Mouse (Mus musculus) thymus, postnatal 10 days (tissue): Measurements from ENCODE around the gene Tet3.

ENCODE experiments used
- DNase-seq, 2 experiments: peaks; one replicate each; pipeline ENCODE4 v3.0.0; 2021; ENCODE audit warnings: low spot score in 2 of 2

Tet3 gene

DNA sequence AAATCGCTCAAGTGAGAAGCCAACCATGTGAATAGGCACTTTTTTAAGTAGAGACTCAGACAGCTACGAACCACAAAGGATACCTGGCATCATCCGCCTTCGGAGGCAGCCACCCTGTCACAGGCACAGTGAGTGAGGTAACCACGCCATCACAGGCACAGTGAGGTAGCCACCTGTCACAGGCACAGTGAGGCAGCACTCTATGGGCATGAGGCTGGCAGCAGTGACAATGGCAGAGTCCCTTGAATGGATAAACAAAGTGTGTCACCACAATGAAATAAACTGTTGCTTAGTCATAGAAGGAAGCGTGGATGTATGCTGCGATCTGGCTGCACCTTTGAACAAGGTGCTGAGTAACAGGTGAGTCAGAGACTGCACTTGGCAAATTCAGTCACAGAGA is 19.7 kb upstream of the Tet3 start:
- DNase-seq, result no peak

GRCm38 (mm10) chr6:83478217-83478616 is 19.3 kb upstream of the Tet3 start:
- no peak for DNase-seq

DNA sequence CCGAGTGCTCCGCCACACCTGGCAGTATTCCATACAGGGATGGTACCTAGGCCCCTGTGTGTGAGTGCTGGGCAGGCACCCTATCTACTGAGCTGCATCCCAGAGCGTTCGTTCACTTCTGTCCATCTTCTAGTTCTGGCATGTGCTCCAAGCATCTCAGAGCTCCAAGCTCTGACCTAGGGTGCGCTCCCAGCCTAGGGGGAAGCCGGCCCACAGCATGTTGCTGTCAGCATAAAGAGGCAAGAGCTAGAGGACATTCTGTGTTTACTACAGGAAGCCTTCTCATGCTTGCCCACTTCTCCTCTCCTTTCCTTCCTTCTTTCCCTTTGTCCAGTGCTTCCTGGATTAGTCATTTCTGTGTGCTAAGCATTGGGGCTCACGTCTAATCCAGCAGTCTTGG is 16.5 kb upstream of the Tet3 start:
- no peak for DNase-seq

- DNase-seq, result no peak
These were observed 14.4 kb upstream of the Tet3 start for GRCm38 (mm10) chr6:83473240-83473639.

DNA sequence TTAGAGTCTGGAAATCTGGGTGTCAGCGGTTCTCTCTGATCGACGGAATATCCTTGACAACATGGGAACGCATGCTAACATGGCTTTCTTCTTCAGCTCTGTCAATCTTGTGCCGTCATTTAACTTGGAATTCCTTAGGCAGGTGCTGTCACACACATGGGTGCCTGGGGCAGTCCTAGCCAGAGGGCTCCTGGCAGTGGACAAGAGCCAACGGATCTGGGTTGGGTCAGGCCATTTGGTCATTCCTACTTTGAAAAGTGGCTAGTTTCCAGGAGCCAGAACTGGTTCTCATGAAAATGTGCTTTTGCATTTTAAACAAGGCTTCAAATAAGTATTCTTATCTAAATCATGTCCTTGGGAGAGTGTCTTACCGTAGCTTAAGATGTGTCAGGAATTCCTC is 12.9 kb upstream of the Tet3 start:
- no peak for DNase-seq

- no peak for DNase-seq
These were observed 5.1 kb upstream of the Tet3 start for GRCm38 (mm10) chr6:83464011-83464410.

GRCm38 (mm10) chr6:83456984-83457810 is 1.7 kb downstream of the Tet3 start:
- DNase-seq, result no peak

DNA sequence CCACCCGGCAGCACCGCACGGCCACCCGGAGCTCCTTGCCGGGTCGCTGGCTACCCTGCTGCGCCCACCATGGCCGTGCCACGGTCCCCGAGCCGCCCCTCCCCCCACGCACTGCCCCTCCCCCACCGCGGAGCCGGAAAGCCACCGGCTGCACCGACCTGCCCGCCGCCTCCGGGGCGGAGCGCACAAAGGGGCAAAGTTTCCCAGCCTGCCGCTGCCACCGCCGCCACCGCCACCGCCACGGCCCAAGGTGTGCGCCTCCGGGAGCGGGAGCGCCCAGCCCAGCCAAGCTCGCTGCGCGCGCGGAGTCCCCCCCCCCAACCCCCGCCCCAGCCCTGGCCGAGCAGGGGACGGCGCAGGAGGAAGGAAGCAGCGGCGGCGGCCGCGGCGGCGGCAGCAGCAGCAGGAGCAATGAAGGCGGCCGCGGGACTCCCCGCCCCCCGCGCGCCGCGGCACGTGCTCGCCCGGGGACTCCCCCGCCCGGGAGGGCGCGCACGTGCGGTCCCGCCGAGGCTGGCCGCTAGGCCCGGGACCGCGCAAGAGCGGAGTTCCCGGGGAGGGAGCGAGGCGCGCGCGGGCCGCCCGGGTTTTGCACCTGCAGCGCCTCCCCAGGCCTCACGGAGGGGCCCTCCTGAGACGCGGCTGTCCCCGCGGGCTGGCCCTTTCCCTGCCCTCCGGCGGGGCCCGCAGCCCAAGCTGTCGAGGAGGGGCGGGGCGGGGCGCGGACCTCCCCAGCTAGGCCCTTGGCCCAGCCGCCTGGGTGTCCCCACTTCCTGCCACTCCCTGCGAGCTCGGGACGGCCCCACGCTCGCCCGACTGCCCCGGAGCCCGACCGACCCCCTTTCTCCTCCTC is 2.5 kb downstream of the Tet3 start:
- DNase-seq, result peak; percentile 71 to 73

- DNase-seq, result peak; percentile 63 to 75
These were observed 3.4 kb downstream of the Tet3 start for GRCm38 (mm10) chr6:83455328-83456130.

DNA sequence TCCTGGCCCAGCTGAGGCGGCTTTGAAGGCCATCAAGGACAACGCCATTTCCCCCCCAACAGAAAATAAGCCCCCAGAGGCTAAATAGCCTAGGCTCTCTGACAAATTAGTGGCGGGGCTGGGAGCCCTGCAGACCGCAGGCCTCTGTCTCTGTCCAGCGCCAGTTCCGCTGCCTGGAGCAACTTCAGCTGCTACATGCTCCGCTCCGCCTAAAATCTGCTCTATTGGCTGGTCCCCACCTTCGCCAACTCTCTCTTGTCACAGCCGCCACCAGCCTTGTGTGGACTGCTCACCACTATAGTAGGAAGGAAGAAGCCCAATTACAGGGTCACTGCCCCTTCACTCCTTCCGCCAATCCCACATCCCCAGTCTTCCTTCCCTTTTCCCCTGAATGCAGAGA is 5.2 kb downstream of the Tet3 start:
- DNase-seq, result no peak

DNA sequence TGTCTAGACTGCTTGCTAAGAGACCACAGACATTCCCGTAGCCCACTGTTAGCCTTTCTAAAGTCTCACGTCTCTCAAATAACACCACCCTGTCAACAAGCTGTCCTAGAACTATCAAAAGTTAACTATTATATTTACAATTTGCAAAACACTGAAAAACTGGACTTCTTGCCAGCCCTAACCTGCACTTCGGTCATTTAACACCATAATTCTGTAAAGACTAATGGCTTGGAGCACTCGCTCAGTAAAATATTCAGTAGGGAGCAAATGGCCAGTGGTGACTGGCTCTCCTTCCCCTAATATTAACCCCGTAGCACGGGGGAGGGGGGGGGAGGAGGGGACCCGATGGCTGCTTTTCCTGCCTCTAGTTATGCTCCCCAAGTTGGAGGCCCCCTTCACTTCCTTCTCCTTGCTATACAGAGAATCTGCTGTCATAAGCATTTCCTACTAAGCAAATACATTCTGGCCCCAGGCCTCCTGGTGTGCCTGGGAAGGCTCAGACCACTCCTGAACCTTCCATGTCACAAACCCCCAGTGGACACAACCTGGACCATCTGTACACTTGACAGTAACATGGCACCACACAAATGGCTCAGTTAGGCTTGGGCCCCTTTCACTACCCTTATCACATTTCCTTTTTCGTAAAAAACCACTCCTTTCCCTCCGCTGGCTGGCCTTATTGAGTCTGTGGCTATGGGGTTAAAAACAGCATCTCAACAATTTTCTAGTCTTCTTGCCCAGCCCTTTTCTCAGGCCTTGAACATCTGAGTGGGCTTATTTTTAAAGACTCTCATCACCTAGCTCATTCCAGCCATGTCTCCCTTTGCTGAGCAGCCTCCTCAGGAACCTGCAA is 8.2 kb downstream of the Tet3 start:
- no peak for DNase-seq

GRCm38 (mm10) chr6:83449440-83449839 is 9.4 kb downstream of the Tet3 start:
- no peak for DNase-seq

- no peak for DNase-seq
These were observed 10.0 kb downstream of the Tet3 start for GRCm38 (mm10) chr6:83448911-83449310.

DNA sequence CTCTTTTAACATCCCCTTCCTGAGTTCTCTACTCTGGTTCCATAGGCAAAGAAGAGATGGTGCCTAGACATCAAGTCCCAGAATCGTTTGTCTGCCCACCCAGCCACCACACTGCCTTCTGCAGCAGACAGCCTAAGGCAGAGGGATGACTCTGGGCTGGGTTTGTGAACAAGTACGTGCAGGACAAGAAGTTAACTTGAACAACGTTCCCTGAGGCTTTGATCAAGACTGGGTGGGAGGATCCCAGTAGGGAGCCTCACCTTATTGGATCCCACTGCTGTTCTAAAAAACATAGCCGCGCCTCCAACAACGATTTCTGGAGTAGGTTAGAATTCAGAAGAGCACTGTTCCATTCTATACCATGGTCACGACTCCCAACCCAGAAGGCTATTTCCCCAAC is 11.9 kb downstream of the Tet3 start:
- DNase-seq, result no peak

GRCm38 (mm10) chr6:83445796-83446195 is 13.1 kb downstream of the Tet3 start:
- no peak for DNase-seq

GRCm38 (mm10) chr6:83443441-83444340 is 15.2 kb downstream of the Tet3 start:
- no peak for DNase-seq

GRCm38 (mm10) chr6:83442639-83443038 is 16.2 kb downstream of the Tet3 start:
- no peak for DNase-seq

DNA sequence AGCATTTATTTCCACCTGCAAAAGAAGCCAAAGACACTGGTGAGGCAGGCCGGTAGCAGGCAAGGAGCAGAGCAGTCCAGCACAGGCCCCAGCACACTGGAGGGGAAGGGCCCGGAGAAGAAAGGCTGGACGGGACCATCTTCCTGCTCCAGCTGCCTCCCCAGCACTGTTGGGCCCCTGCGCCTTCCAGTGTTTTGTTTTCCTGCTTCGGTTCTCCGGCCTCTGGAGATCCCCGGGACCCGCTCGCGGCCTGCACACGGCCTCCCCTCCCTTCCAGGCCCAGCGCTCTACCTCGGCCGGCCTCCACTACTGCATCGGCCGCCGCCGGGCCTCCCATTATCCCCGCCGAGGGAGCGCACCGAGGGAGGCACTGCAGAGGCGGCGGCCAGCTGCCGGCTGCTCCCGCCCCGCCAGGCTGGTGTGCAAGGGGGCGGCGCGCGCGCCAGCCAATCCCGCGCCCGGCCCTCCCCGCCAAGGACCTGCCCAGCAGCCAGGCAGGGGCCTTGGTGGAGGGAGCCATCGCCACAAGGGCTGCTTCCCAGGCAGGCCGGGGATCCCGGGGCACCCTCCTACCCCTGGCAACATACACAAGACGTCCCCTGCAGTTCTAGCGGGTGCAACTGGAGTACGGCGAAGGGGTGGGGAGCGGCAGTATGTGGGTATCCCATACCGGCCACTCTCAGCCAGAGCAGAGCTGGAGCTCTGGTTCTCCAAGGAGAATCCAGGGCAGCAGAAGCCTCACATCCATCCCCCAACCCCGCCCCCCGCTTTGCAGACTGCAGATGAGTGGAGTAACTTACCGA is 17.4 kb downstream of the Tet3 start:
- peak; percentile 71 to 80 for DNase-seq
